Mouse (Mus musculus): ENCODE results near the gene Nsf.

DNA sequence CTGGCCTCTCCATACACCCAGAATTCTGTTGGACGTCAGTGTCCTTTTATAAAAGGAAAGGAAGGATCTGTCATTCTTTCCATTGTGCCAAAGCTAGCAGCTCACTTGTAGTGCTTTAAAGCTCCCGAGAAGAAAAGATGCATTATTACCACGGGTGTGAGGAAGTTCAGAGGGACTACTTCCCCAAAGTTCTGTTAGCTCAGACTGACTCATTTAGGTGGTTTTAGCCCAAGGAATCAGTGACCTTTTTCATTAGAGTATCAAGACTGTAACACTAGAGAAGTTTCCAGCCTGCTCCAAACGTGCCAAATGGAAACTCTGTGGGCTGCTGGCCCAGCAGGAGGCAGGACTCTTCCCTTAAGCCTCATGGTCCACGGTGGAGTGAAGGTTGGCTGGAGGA, 30.2 kb upstream of the Nsf start:
- TF ChIP-seq POLR2A (IDR thresholded peaks at IDR 0.05; ENCODE audit: borderline replicate concordance, control insufficient read depth, low read depth, low read length) (no peak), CTCF (IDR thresholded peaks at IDR 0.05; ENCODE audit: control insufficient read depth, insufficient read depth, low read length) (no peak)

All from bone marrow, adult 2 months (tissue).